Mouse (Mus musculus) heart, embryonic 11.5 days (tissue): ENCODE measurements around the gene Serpina12. TPM values are rescaled to one million over a fixed set of nuclear protein-coding genes. Genes with fewer than 3 reads are reported as not detected.

Source experiments
- ATAC-seq: fragments of 200-750 bp; cut with Nextera tagmentation; replicated peaks from 2 replicates; pipeline ENCODE4 v1.8.0; 2017; ENCODE audit warnings: moderate library complexity; ENCODE audit not compliant: insufficient number of reproducible peaks, low FRiP score, low TSS enrichment
- H3K27ac ChIP-seq: fragments of 300-500 bp; sonication (generic); 2 replicates; pipeline ENCODE4 v1.5.1; 2014; ENCODE audit warnings: mild to moderate bottlenecking, low read depth, low read length
- H3K27me3 ChIP-seq: fragments of 300-500 bp; sonication (generic); 2 replicates; pipeline ENCODE4 v1.6.1; 2014; ENCODE audit warnings: mild to moderate bottlenecking, low read length, mixed read lengths; ENCODE audit not compliant: control insufficient read depth, insufficient read depth
- H3K36me3 ChIP-seq: fragments of 300-500 bp; sonication (generic); 2 replicates; pipeline ENCODE4 v1.6.1; 2014; ENCODE audit warnings: mild to moderate bottlenecking, low read length, moderate library complexity, mixed read lengths; ENCODE audit not compliant: control insufficient read depth, insufficient read depth
- H3K4me1 ChIP-seq: fragments of 300-500 bp; sonication (generic); 2 replicates; pipeline ENCODE4 v1.6.1; 2014; ENCODE audit warnings: low read length; ENCODE audit not compliant: control insufficient read depth, insufficient read depth
- H3K4me2 ChIP-seq: fragments of 300-500 bp; sonication (generic); 2 replicates; pipeline ENCODE4 v1.6.1; 2014; ENCODE audit warnings: mild to moderate bottlenecking, moderate library complexity
- H3K4me3 ChIP-seq: fragments of 300-500 bp; sonication (generic); 2 replicates; pipeline ENCODE4 v1.5.1; 2014; ENCODE audit warnings: low read depth, low read length
- H3K9ac ChIP-seq: fragments of 300-500 bp; sonication (generic); 2 replicates; pipeline ENCODE4 v1.6.1; 2014; ENCODE audit warnings: mild to moderate bottlenecking, low read depth, low read length, moderate library complexity
- H3K9me3 ChIP-seq: fragments of 300-500 bp; sonication (generic); replicated peaks from 2 replicates; pipeline ENCODE4 v1.6.1; 2016; ENCODE audit warnings: low read length; ENCODE audit not compliant: control insufficient read depth
- WGBS: fragments of 180-500 bp; shearing (Covaris S2); extraction: QIAGEN DNeasy Blood & Tissue Kit; methylation state at CpG from one replicate; pipeline ENCODE4 v1.1.7; 2014; ENCODE audit not compliant: insufficient replicate concordance; 5-methylcytosine and 5-hydroxymethylcytosine counted together
- polyA plus RNA-seq: library from polyadenylated mRNA; unstranded; fragments of >200 nt; fragmentation: Nextera tagmentation; extraction: Ambion mirVana; gene quantifications from 2 replicates; pipeline ENCODE4 v1.2.1, GENCODE M21; 2014

The Serpina12 gene
- 0.10 TPM in 1 of 2 replicates, not detected in the other for polyA plus RNA-seq

GRCm38 (mm10) chr12:104044343-104044742, at the start of gene Serpina12:
TSS of gene Serpina12 (minus strand) at chr12:104044443.
- H3K4me2 ChIP-seq: no peak within 1 kb of the TSS
- 75% methylated on average over 7 of the region's 7 CpGs for WGBS
- no peak within 1 kb of the TSS for H3K4me3 ChIP-seq
- ATAC-seq: no peak
- H3K4me1 ChIP-seq: no peaks in the 10 kb centered on the region
- no peak within 1 kb of the TSS for H3K9ac ChIP-seq
- H3K27me3 ChIP-seq: no peaks in the 10 kb centered on the region
- H3K9me3 ChIP-seq: no peaks in the 10 kb centered on the region
- H3K36me3 ChIP-seq: no peaks in the 10 kb centered on the region
- no peak within 1 kb of the TSS for H3K27ac ChIP-seq

DNA sequence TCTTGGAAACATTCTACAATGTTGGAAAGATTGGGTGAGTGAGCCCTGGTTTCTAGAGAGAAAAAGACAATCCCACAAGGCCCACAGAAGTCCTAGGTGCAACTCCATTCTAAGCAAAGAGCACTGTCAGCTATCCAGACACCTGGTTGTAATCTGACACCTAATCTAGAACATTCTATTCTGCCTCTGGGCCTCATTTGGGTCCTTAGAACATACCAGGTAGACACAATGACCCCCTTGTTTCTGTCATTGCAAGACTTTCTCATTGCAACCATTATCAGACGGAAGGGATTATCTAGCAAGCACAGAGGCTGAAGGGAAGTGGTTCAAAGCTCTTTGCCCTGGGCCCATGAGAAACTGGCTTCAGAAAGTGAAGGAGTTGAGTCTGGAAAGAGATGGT, 47.1 kb upstream of the Serpina12 start:
- Histone ChIP-seq H3K4me1 (no peaks in the 10 kb centered on the region), H3K27me3 (no peaks in the 10 kb centered on the region), H3K4me3 (no peak overlapping the region), H3K4me2 (no peak overlapping the region), H3K36me3 (no peaks in the 10 kb centered on the region), H3K9me3 (no peaks in the 10 kb centered on the region), H3K9ac (no peak overlapping the region), H3K27ac (no peak overlapping the region)
- no peak for ATAC-seq
- WGBS: 79% methylated on average over 1 of the region's 1 CpGs

GRCm38 (mm10) chr12:104090119-104090518, 45.9 kb upstream of the Serpina12 start:
- 67% methylated on average over 2 of the region's 2 CpGs for WGBS
- H3K9me3 ChIP-seq: no peaks in the 10 kb centered on the region
- ATAC-seq: no peak
- H3K4me1 ChIP-seq: no peaks in the 10 kb centered on the region
- H3K27me3 ChIP-seq: no peaks in the 10 kb centered on the region
- no peak overlapping the region for H3K4me2 ChIP-seq
- no peak overlapping the region for H3K4me3 ChIP-seq
- no peaks in the 10 kb centered on the region for H3K36me3 ChIP-seq
- H3K27ac ChIP-seq: no peak overlapping the region
- no peak overlapping the region for H3K9ac ChIP-seq

DNA sequence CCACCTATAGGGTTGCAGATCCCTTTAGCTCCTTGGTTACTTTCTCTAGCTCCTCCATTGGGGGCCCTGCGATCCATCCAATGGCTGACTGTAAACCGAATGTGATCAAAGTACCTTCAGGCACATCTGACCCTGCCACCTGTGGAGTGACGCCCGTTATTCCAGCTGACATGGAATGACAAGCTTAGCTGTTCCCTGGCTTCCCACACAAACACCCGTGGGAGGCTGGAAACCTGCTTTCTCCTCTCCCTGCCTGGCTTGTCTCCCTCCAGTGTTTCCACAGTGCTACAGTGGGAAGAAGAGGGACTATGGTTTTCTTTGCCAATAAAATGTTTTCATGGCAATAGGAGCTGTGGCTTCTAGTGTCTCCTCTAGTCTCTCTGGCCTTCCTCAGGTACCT, 28.0 kb upstream of the Serpina12 start:
- Histone ChIP-seq H3K4me2 (no peak overlapping the region), H3K9ac (no peak overlapping the region), H3K36me3 (no peaks in the 10 kb centered on the region), H3K4me3 (no peak overlapping the region), H3K4me1 (no peaks in the 10 kb centered on the region), H3K27ac (no peak overlapping the region), H3K27me3 (0 out of 2 replicates have a peak, but pooled peaks cover 6% of the 10 kb centered on the region), H3K9me3 (no peaks in the 10 kb centered on the region)
- no peak for ATAC-seq
- WGBS: 61% methylated on average over 5 of the region's 5 CpGs

DNA sequence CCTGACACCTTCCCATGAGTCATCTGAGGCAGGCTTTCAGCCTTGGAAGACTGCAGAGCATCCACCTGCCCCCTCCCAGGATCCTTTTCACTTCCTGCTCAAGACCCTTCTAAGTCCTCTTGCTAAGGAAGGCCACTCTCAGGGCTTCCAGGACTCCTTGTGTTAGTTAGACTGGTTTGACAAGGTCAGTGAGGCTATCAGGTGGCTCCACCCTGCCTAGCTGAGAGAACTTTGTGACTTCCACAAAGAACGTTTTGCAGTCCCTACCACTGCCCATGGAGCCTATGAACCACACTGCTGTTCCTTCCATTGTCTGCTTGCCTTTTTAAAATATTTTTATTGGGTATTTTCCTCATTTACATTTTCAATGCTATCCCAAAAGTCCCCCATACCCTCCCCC, 27.5 kb upstream of the Serpina12 start:
- Histone ChIP-seq H3K9ac (no peak overlapping the region), H3K4me3 (no peak overlapping the region), H3K4me2 (no peak overlapping the region), H3K9me3 (no peaks in the 10 kb centered on the region), H3K27me3 (0 out of 2 replicates have a peak, but pooled peaks cover 6% of the 10 kb centered on the region), H3K27ac (no peak overlapping the region), H3K36me3 (no peaks in the 10 kb centered on the region), H3K4me1 (no peaks in the 10 kb centered on the region)
- WGBS: 30% methylated on average over 1 of the region's 1 CpGs
- no peak for ATAC-seq

- Histone ChIP-seq H3K9me3 (no peaks in the 10 kb centered on the region), H3K9ac (no peak overlapping the region), H3K27ac (no peak overlapping the region), H3K4me1 (no peaks in the 10 kb centered on the region), H3K36me3 (no peaks in the 10 kb centered on the region), H3K27me3 (0 out of 2 replicates have a peak, but pooled peaks cover 6% of the 10 kb centered on the region), H3K4me3 (no peak overlapping the region), H3K4me2 (no peak overlapping the region)
- 6% methylated on average over 2 of the region's 2 CpGs for WGBS
- no peak for ATAC-seq
Measured at GRCm38 (mm10) chr12:104069620-104070019, 25.4 kb upstream of the Serpina12 start.

DNA sequence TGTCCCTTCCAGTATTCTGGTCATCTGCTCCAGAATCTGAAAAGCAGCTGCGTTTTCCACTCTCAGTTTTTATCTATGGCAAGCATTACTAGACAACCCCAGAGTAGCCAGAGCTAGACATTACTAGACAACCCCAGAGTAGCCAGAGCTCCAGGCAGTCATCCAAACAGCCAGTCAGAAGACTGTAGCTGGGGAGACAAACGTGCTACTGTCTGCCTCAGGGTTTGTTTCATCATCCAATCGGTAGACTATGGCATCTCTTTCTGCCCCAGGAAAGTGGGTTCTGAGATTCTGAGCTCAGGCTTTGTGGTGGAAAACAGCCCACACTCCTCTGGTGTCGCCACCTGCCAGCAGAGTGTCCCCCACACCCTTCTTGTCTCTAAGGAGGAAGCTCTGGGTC, 23.3 kb upstream of the Serpina12 start:
- no peaks in the 10 kb centered on the region for H3K36me3 ChIP-seq
- no peak for ATAC-seq
- H3K9me3 ChIP-seq: no peaks in the 10 kb centered on the region
- peak overlapping the region; percentile 41 for H3K4me2 ChIP-seq
- no peaks in the 10 kb centered on the region for H3K4me1 ChIP-seq
- H3K9ac ChIP-seq: no peak overlapping the region
- H3K4me3 ChIP-seq: no peak overlapping the region
- 28% methylated on average over 4 of the region's 4 CpGs for WGBS
- H3K27ac ChIP-seq: no peak overlapping the region
- peaks cover 5% of the 10 kb centered on the region; the same call in 1 of the 2 replicates for H3K27me3 ChIP-seq

DNA sequence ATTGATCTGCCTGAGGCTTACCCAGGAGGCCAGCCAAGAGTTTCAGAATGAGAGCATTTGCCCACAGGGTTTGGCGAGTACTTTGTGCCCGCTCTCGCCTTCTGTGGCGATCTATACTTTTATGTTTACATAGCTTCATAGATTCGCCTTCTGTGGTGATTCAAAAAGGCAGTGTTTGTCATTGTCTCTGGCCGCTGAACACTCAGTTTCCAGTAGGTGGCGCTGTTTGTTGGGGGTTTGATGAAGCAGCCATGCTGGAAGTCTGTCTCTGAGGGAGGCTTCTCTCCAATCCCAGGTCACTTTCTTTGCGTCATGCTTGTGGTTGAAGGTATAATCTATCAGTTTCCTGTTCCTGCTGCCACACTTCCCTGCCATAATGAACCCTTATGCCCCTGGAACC, 22.0 kb upstream of the Serpina12 start:
- Histone ChIP-seq H3K4me3 (no peak overlapping the region), H3K4me1 (no peaks in the 10 kb centered on the region), H3K27me3 (peaks cover 3% of the 10 kb centered on the region; the same call in 1 of the 2 replicates), H3K9ac (no peak overlapping the region), H3K4me2 (no peak overlapping the region), H3K27ac (no peak overlapping the region), H3K36me3 (no peaks in the 10 kb centered on the region), H3K9me3 (no peaks in the 10 kb centered on the region)
- no peak for ATAC-seq
- WGBS: 22% methylated on average over 8 of the region's 8 CpGs

- Histone ChIP-seq H3K9ac (no peak overlapping the region), H3K9me3 (no peaks in the 10 kb centered on the region), H3K4me3 (no peak overlapping the region), H3K36me3 (no peaks in the 10 kb centered on the region), H3K27ac (no peak overlapping the region), H3K4me1 (no peaks in the 10 kb centered on the region), H3K4me2 (no peak overlapping the region), H3K27me3 (peaks cover 3% of the 10 kb centered on the region)
- ATAC-seq: no peak
- 61% methylated on average over 4 of the region's 4 CpGs for WGBS
Measured at GRCm38 (mm10) chr12:104064996-104065395, 20.8 kb upstream of the Serpina12 start.
